In genomic region chr8:35206271-35206670, GRCm38 (mm10) we compare ENCODE assay signal across 8 mouse cellular contexts.
DNase-seq lines count a peak whose midpoint lies in the region; ATAC-seq lines count a peak whose summit lies in the region.
"Had no signal": no experiment of that assay in that cellular context is flagged by ENCODE, and none has a peak within 500 bp of the region (broad histone marks: within the 10 kb centered on the region; RNA-seq: fewer than 3 reads in every experiment).

No protein-coding gene starts in this region.

- WGBS in intestine, embryonic 15.5 days = 32% methylated on average over 6 of the region's 6 CpGs
- 24% methylated on average over 6 of the region's 6 CpGs for WGBS in macrophage (ENCODE audit: missing documents)

- DNase-seq in gastrocnemius, postnatal 25 days = peak; percentile 59
- no peak for DNase-seq in frontal cortex, postnatal 10 days (ENCODE audit: low spot score in 2 of 2)
- DNase-seq in ovary, postnatal 36 days (ENCODE audit: low spot score) = no peak
- DNase-seq in left cerebral cortex, adult 8-10 months (ENCODE audit: low spot score in 2 of 2) = no peak

- no peaks in the 10 kb centered on the region for H3K27me3 ChIP-seq in intestine, embryonic 15.5 days (replicated peaks)
- H3K27me3 ChIP-seq: embryonic facial prominence, embryonic 12.5 days had no signal

- ATAC-seq in intestine, embryonic 15.5 days = peak; percentile 54

- H3K4me2 ChIP-seq in intestine, embryonic 15.5 days (replicated peaks) = peak overlapping the region; percentile 46; the same call in 1 of the 2 replicates

- peak overlapping the region; percentile 83 for H3K27ac ChIP-seq in brown adipose tissue, adult 24 weeks (replicated peaks; ENCODE audit: low read depth, low read length)
- no peak overlapping the region for H3K27ac ChIP-seq in intestine, embryonic 15.5 days
- peak overlapping the region; percentile 34; the same call in 1 of the 2 replicates for H3K27ac ChIP-seq in macrophage
- H3K27ac ChIP-seq: embryonic facial prominence, embryonic 12.5 days had no signal

- H3K9me3 ChIP-seq in intestine, embryonic 15.5 days = no peaks in the 10 kb centered on the region
- H3K9me3 ChIP-seq: embryonic facial prominence, embryonic 12.5 days had no signal

- no peak overlapping the region for H3K4me3 ChIP-seq in brown adipose tissue, adult 24 weeks (ENCODE audit: insufficient read depth, low read depth, low read length)
- H3K4me3 ChIP-seq in intestine, embryonic 15.5 days (replicated peaks) = no peak overlapping the region
- H3K4me3 ChIP-seq in macrophage (ENCODE audit: inconsistent target) = no peak overlapping the region
- H3K4me3 ChIP-seq: embryonic facial prominence, embryonic 12.5 days had no signal

- no peaks in the 10 kb centered on the region for H3K79me2 ChIP-seq in macrophage (ENCODE audit: inconsistent target)

- H3K9ac ChIP-seq in intestine, embryonic 15.5 days = no peak overlapping the region
- H3K9ac ChIP-seq: embryonic facial prominence, embryonic 12.5 days had no signal

- H3K36me3 ChIP-seq in intestine, embryonic 15.5 days = no peaks in the 10 kb centered on the region
- H3K36me3 ChIP-seq in macrophage (ENCODE audit: inconsistent target) = no peaks in the 10 kb centered on the region
- H3K36me3 ChIP-seq: embryonic facial prominence, embryonic 12.5 days had no signal

- 0 out of 2 replicates have a peak, but pooled peaks cover 11% of the 10 kb centered on the region for H3K4me1 ChIP-seq in brown adipose tissue, adult 24 weeks (ENCODE audit: control insufficient read depth, insufficient read depth, insufficient read length, low read length)
- peaks cover 18% of the 10 kb centered on the region for H3K4me1 ChIP-seq in intestine, embryonic 15.5 days (replicated peaks)
